Mouse (Mus musculus) G1E-ER4 (cell line): ENCODE results near the gene Epgn. TPM values are rescaled to one million over a fixed set of nuclear protein-coding genes. Genes with fewer than 3 reads are reported as not detected.

Source experiments
- GATA1 ChIP-seq: IDR thresholded peaks from one replicate; pipeline ENCODE4 v1.8.0; 2012; ENCODE audit warnings: low read length, inconsistent platforms
- polyA plus RNA-seq: library from polyadenylated mRNA; stranded (reverse); fragments of >175 nt; gene quantifications from 2 replicates; pipeline ENCODE4 v1.2.3, GENCODE M21; 2012

Epgn gene
- not detected in 2 replicates for polyA plus RNA-seq

GRCm38 (mm10) chr5:91027164-91027563 is at the start of gene Epgn:
TSS of gene Epgn (plus strand) at chr5:91027464.
- TF ChIP-seq GATA1 = no peak

GRCm38 (mm10) chr5:90980297-90980696 is 47.0 kb upstream of the Epgn start:
- no peak for TF ChIP-seq GATA1

- TF ChIP-seq GATA1 = no peak
These were observed 39.7 kb upstream of the Epgn start for GRCm38 (mm10) chr5:90987605-90988004.

GRCm38 (mm10) chr5:90988149-90988548 is 39.1 kb upstream of the Epgn start:
- no peak for TF ChIP-seq GATA1

- TF ChIP-seq GATA1 = no peak
These were observed 38.7 kb upstream of the Epgn start for GRCm38 (mm10) chr5:90988592-90988991.

GRCm38 (mm10) chr5:90999942-91000341 is 27.3 kb upstream of the Epgn start:
- TF ChIP-seq GATA1 = no peak

- no peak for TF ChIP-seq GATA1
These were observed 12.0 kb upstream of the Epgn start for GRCm38 (mm10) chr5:91015216-91015615.

- no peak for TF ChIP-seq GATA1
These were observed 4.2 kb upstream of the Epgn start for GRCm38 (mm10) chr5:91023114-91023513.

- no peak for TF ChIP-seq GATA1
These were observed 576 bp downstream of the Epgn start for GRCm38 (mm10) chr5:91027840-91028239.

- no peak for TF ChIP-seq GATA1
These were observed 3.4 kb downstream of the Epgn start for GRCm38 (mm10) chr5:91030629-91031028.

GRCm38 (mm10) chr5:91035341-91035740 is 8.1 kb downstream of the Epgn start:
- TF ChIP-seq GATA1 = no peak

GRCm38 (mm10) chr5:91036628-91037027 is 9.4 kb downstream of the Epgn start:
- TF ChIP-seq GATA1 = no peak

GRCm38 (mm10) chr5:91037756-91038155 is 10.5 kb downstream of the Epgn start:
- TF ChIP-seq GATA1 = no peak

- no peak for TF ChIP-seq GATA1
These were observed 11.3 kb downstream of the Epgn start for GRCm38 (mm10) chr5:91038547-91038946.

GRCm38 (mm10) chr5:91038963-91039362 is 11.7 kb downstream of the Epgn start:
- TF ChIP-seq GATA1 = no peak

- TF ChIP-seq GATA1 = no peak
These were observed 20.7 kb downstream of the Epgn start for GRCm38 (mm10) chr5:91047987-91048386.

GRCm38 (mm10) chr5:91048397-91048796 is 21.1 kb downstream of the Epgn start:
- no peak for TF ChIP-seq GATA1

GRCm38 (mm10) chr5:91072340-91072739 is 45.1 kb downstream of the Epgn start:
- no peak for TF ChIP-seq GATA1
